Mouse (Mus musculus) stomach, postnatal 0 days (tissue): ENCODE data around the gene Slc39a3. TPM values are rescaled to one million over a fixed set of nuclear protein-coding genes. Genes with fewer than 3 reads are reported as not detected.

Source experiments
- ATAC-seq: fragments of 200-750 bp; cut with Nextera tagmentation; 2 replicates; pipeline ENCODE4 v1.8.0; 2017; ENCODE audit not compliant: low FRiP score, low TSS enrichment
- DNase-seq: peaks from one replicate; pipeline ENCODE4 v3.0.0-alpha.2; 2016; ENCODE audit warnings: low spot score
- H3K27ac ChIP-seq: fragments of 300-500 bp; sonication (generic); replicated peaks from 2 replicates; pipeline ENCODE4 v1.5.1; 2014; ENCODE audit warnings: mild to moderate bottlenecking, control low read depth
- H3K27me3 ChIP-seq: fragments of 300-500 bp; sonication (generic); 2 replicates; pipeline ENCODE4 v1.6.1; 2014; ENCODE audit warnings: low read length; ENCODE audit not compliant: control insufficient read depth, insufficient read depth
- H3K36me3 ChIP-seq: fragments of 300-500 bp; sonication (generic); 2 replicates; pipeline ENCODE4 v1.6.1; 2014; ENCODE audit warnings: low read length, mixed read lengths; ENCODE audit not compliant: control insufficient read depth, insufficient read depth
- H3K4me1 ChIP-seq: fragments of 300-500 bp; sonication (generic); replicated peaks from 2 replicates; pipeline ENCODE4 v1.6.1; 2014; ENCODE audit warnings: antibody characterized with exemption; ENCODE audit not compliant: control insufficient read depth, insufficient read depth
- H3K4me2 ChIP-seq: fragments of 300-500 bp; sonication (generic); replicated peaks from 2 replicates; pipeline ENCODE4 v1.6.1; 2014; ENCODE audit warnings: low read depth, mild to moderate bottlenecking, control low read depth, moderate library complexity
- H3K4me3 ChIP-seq: fragments of 300-500 bp; sonication (generic); 2 replicates; pipeline ENCODE4 v1.5.1; 2014; ENCODE audit warnings: low read depth, low read length, control low read depth
- H3K9ac ChIP-seq: fragments of 300-500 bp; sonication (generic); 2 replicates; pipeline ENCODE4 v1.6.1; 2014; ENCODE audit warnings: mild to moderate bottlenecking, low read length, control low read depth, mixed read lengths
- H3K9me3 ChIP-seq: fragments of 300-500 bp; sonication (generic); 2 replicates; pipeline ENCODE4 v1.6.1; 2016; ENCODE audit warnings: low read length; ENCODE audit not compliant: control insufficient read depth
- CTCF ChIP-seq: IDR thresholded peaks from 2 replicates; pipeline ENCODE4 v1.5.1; 2016; ENCODE audit warnings: antibody characterized with exemption, low read depth, mild to moderate bottlenecking, moderate library complexity
- EP300 ChIP-seq: optimal IDR thresholded peaks from 2 replicates; pipeline ENCODE3; 2016; ENCODE audit warnings: antibody characterized with exemption
- WGBS: fragments of 180-500 bp; shearing (Covaris S2); extraction: QIAGEN DNeasy Blood & Tissue Kit; methylation state at CpG from one replicate; pipeline ENCODE4 v1.1.7; 2014; 5-methylcytosine and 5-hydroxymethylcytosine counted together
- polyA plus RNA-seq: library from polyadenylated mRNA; unstranded; fragments of >200 nt; fragmentation: Nextera tagmentation; extraction: Ambion mirVana; gene quantifications from 2 replicates; pipeline ENCODE4 v1.2.1, GENCODE M21; 2015

Slc39a3 gene
- polyA plus RNA-seq, 1 experiment from 2014 or later, result 11.0 TPM

- Histone ChIP-seq H3K27me3 (no peaks in the 10 kb centered on the region), H3K9me3 (no peaks in the 10 kb centered on the region), H3K4me1 (no peaks in the 10 kb centered on the region), H3K36me3 (peaks cover 4% of the 10 kb centered on the region; the same call in 1 of the 2 replicates), H3K27ac (no peak overlapping the region), H3K4me2 (no peak overlapping the region), H3K9ac (no peak overlapping the region), H3K4me3 (no peak overlapping the region)
- 66% methylated on average over 7 of the region's 7 CpGs for WGBS
- TF ChIP-seq CTCF (peak; percentile 58), EP300 (no peak)
- no peak for DNase-seq
- ATAC-seq, result no peak
Measured at GRCm38 (mm10) chr10:81036251-81036650, 975 bp downstream of the Slc39a3 start.

DNA sequence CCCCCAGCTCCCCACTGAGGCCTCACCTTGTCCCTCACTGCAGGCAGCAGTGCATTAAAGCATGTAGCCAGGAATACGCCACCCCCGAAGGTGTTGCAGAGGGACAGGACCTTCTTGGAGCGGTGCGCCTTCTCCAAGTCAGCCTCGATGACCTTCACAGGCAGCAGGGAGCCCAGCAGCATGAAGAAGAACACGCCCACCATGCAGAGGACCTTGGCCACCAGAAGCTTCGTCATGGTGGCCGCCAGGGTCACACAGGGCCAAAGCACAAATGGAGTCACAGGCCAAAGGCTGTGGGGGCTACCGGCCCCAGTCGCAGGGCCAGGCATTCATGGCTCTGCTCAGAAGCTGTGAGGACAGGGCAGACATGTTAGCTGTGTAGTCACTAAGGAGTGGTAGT lies 3.6 kb downstream of the Slc39a3 start:
- H3K27ac ChIP-seq, result no peak overlapping the region
- no peak for DNase-seq
- ATAC-seq, result no peak
- peaks cover 6% of the 10 kb centered on the region; the same call in 1 of the 2 replicates for H3K36me3 ChIP-seq
- H3K9ac ChIP-seq, result no peak overlapping the region
- no peaks in the 10 kb centered on the region for H3K9me3 ChIP-seq
- 71% methylated on average over 10 of the region's 10 CpGs for WGBS
- H3K4me1 ChIP-seq, result no peaks in the 10 kb centered on the region
- no peak for TF ChIP-seq EP300
- TF ChIP-seq CTCF, result no peak
- H3K27me3 ChIP-seq, result no peaks in the 10 kb centered on the region
- H3K4me3 ChIP-seq, result no peak overlapping the region
- H3K4me2 ChIP-seq, result no peak overlapping the region

DNA sequence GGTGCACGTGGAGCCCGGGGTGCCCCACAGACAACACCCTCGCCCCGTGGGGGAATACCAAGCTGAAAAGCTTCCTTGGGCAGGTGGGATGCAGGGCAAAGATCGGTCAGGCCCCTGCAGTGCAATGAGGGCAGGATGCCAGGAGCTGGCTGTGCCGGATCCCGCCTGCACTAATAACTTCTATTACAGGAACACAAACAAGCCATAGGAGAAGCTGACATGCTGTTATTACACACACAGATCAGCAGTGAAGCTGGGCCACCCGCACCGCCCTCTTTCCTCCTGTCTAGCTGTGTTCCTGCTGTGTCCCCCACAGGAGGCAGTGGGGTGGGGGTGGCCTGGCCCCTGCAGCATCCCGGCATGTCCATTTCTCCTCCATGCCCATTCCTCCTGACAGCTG lies 8.2 kb downstream of the Slc39a3 start:
- DNase-seq, result no peak
- 58% methylated on average over 10 of the region's 10 CpGs for whole genome bisulfite sequencing

DNA sequence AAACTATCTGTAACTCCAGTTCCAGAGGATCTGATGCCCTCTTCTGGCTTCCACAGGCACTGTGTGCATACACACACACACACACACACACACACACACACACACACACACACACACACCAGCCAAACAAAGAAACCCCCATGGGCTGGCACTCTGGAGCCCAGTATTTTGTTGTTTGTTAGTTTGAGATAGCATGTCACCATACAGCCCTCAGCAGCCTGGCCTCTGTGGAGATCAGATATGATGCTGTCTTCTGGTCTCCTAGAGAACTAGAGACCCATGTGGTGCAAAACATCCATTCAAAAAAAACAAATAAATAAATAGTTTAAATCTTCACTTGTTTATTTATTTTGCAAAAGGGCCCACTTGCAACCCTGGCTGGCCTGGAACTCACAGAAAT lies 9.0 kb downstream of the Slc39a3 start:
- no peak overlapping the region for H3K27ac ChIP-seq
- no peak overlapping the region for H3K9ac ChIP-seq
- 0 out of 2 replicates have a peak, but pooled peaks cover 3% of the 10 kb centered on the region for H3K27me3 ChIP-seq
- H3K36me3 ChIP-seq, result peaks cover 6% of the 10 kb centered on the region; the same call in 1 of the 2 replicates
- no peaks in the 10 kb centered on the region for H3K4me1 ChIP-seq
- H3K9me3 ChIP-seq, result no peaks in the 10 kb centered on the region
- ATAC-seq (no peak), DNase-seq (no peak)
- no peak for TF ChIP-seq CTCF
- no peak overlapping the region for H3K4me3 ChIP-seq
- H3K4me2 ChIP-seq, result no peak overlapping the region

More for the DNA sequence above, 8.2 kb downstream of the Slc39a3 start:
- peaks cover 6% of the 10 kb centered on the region; the same call in 1 of the 2 replicates for H3K36me3 ChIP-seq
- H3K4me3 ChIP-seq, result no peak overlapping the region
- TF ChIP-seq EP300, result no peak
- no peak for TF ChIP-seq CTCF
- H3K9me3 ChIP-seq, result no peaks in the 10 kb centered on the region
- H3K4me2 ChIP-seq, result no peak overlapping the region
- H3K27me3 ChIP-seq, result 0 out of 2 replicates have a peak, but pooled peaks cover 3% of the 10 kb centered on the region
- no peak overlapping the region for H3K27ac ChIP-seq
- no peak for ATAC-seq
- no peak overlapping the region for H3K9ac ChIP-seq
- H3K4me1 ChIP-seq, result no peaks in the 10 kb centered on the region

GRCm38 (mm10) chr10:81027331-81027730 lies 9.9 kb downstream of the Slc39a3 start:
- no peak overlapping the region for H3K4me2 ChIP-seq
- 0 out of 2 replicates have a peak, but pooled peaks cover 3% of the 10 kb centered on the region for H3K27me3 ChIP-seq
- no peak overlapping the region for H3K4me3 ChIP-seq
- TF ChIP-seq EP300, result no peak
- no peak for TF ChIP-seq CTCF
- no peak overlapping the region for H3K27ac ChIP-seq
- 61% methylated on average over 4 of the region's 4 CpGs for WGBS
- DNase-seq, result no peak
- no peak overlapping the region for H3K9ac ChIP-seq
- peaks cover 3% of the 10 kb centered on the region; the same call in 1 of the 2 replicates for H3K36me3 ChIP-seq
- ATAC-seq, result no peak; the same call in 1 of the 2 replicates
- H3K9me3 ChIP-seq, result no peaks in the 10 kb centered on the region
- H3K4me1 ChIP-seq, result no peaks in the 10 kb centered on the region

DNA sequence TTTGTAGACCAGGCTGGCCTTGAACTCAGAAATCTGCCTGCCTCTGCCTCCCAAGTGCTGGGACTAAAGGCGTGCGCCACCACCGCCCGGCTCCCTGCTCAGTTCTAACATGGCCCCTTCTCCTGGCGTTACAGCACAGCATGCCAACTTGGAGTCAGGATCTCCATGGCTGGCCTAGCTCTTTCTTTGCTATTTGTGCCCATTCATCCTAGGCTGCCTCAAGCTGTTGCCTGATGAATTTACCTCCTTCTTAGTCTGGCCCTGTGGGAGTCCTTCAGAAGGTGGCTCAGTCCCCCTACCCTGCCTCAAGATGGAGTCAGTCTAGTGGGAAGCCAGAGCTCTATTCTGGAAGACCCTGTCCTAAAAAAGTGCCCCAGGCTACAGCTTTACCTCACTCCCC lies 10.4 kb downstream of the Slc39a3 start:
- ATAC-seq (no peak), DNase-seq (no peak)
- Histone ChIP-seq H3K9me3 (no peaks in the 10 kb centered on the region), H3K4me2 (no peak overlapping the region), H3K9ac (no peak overlapping the region), H3K4me1 (no peaks in the 10 kb centered on the region), H3K4me3 (no peak overlapping the region), H3K27ac (no peak overlapping the region), H3K36me3 (0 out of 2 replicates have a peak, but pooled peaks cover 3% of the 10 kb centered on the region), H3K27me3 (0 out of 2 replicates have a peak, but pooled peaks cover 3% of the 10 kb centered on the region)
- no peak for TF ChIP-seq CTCF
- TF ChIP-seq EP300, result no peak
- WGBS, result 91% methylated on average over 5 of the region's 5 CpGs
